Mouse (Mus musculus): Measurements from ENCODE around the gene Hist1h2ak. TPM values are rescaled to one million over a fixed set of nuclear protein-coding genes. Genes with fewer than 3 reads are reported as not detected.
"Not testable (repeated sequence)": the region's sequence is repeated elsewhere in the genome, so short reads cannot be mapped to it uniquely, and the experiment has no call there.

The Hist1h2ak gene
- polyA plus RNA-seq, 1 experiment from 2014 or later, result 4.9 TPM

GRCm38 (mm10) chr13:21727948-21728572, 25.6 kb downstream of the Hist1h2ak start:
- Histone ChIP-seq H3K27ac (ENCODE audit: low read depth, low read length) (peak overlapping the region; percentile 54; the same call in 1 of the 2 replicates), H3K4me3 (ENCODE audit: low read depth, low read length) (no peak overlapping the region), H3K9ac (ENCODE audit: low read depth, low read length) (no peak overlapping the region), H3K36me3 (ENCODE audit: control insufficient read depth, insufficient read depth, low read length) (no peaks in the 10 kb centered on the region), H3K4me1 (replicated peaks; ENCODE audit: control insufficient read depth, insufficient read depth, low read length) (peaks cover 3% of the 10 kb centered on the region; the same call in 1 of the 2 replicates), H3K27me3 (ENCODE audit: control insufficient read depth, insufficient read depth, low read length) (no peaks in the 10 kb centered on the region), H3K4me2 (replicated peaks; ENCODE audit: low read depth, low read length) (0 out of 2 replicates have a peak overlapping the region, but pooled peaks have one; percentile 12), H3K9me3 (ENCODE audit: control insufficient read depth, low read length) (no peaks in the 10 kb centered on the region)
- WGBS, result 16% methylated on average over 11 of the region's 11 CpGs
- DNase-seq (ENCODE audit: low spot score) (peak; percentile 63), ATAC-seq (ENCODE audit: low FRiP score) (peak; percentile 89)

GRCm38 (mm10) chr13:21722993-21723836, 30.4 kb downstream of the Hist1h2ak start:
- no peaks in the 10 kb centered on the region for H3K36me3 ChIP-seq (ENCODE audit: control insufficient read depth, insufficient read depth, low read length)
- H3K4me1 ChIP-seq (replicated peaks; ENCODE audit: control insufficient read depth, insufficient read depth, low read length), result peaks cover 7% of the 10 kb centered on the region; the same call in 1 of the 2 replicates
- DNase-seq (ENCODE audit: low spot score) (no peak), ATAC-seq (ENCODE audit: low FRiP score) (no peak)
- H3K9ac ChIP-seq (ENCODE audit: low read depth, low read length), result no peak overlapping the region
- no peaks in the 10 kb centered on the region for H3K27me3 ChIP-seq (ENCODE audit: control insufficient read depth, insufficient read depth, low read length)
- no peaks in the 10 kb centered on the region for H3K9me3 ChIP-seq (ENCODE audit: control insufficient read depth, low read length)
- no peak overlapping the region for H3K27ac ChIP-seq (ENCODE audit: low read depth, low read length)
- WGBS, result 33% methylated on average over 5 of the region's 5 CpGs
- no peak overlapping the region; the same call in 1 of the 2 replicates for H3K4me2 ChIP-seq (replicated peaks; ENCODE audit: low read depth, low read length)
- H3K4me3 ChIP-seq (ENCODE audit: low read depth, low read length), result no peak overlapping the region

- Histone ChIP-seq H3K4me2 (replicated peaks; ENCODE audit: low read depth, low read length) (peak overlapping the region; percentile 44), H3K9ac (ENCODE audit: low read depth, low read length) (peak overlapping the region; percentile 47; the same call in 1 of the 2 replicates), H3K4me3 (ENCODE audit: low read depth, low read length) (peak overlapping the region; percentile 24), H3K36me3 (ENCODE audit: control insufficient read depth, insufficient read depth, low read length) (no peaks in the 10 kb centered on the region), H3K9me3 (ENCODE audit: control insufficient read depth, low read length) (no peaks in the 10 kb centered on the region), H3K27me3 (ENCODE audit: control insufficient read depth, insufficient read depth, low read length) (no peaks in the 10 kb centered on the region), H3K27ac (ENCODE audit: low read depth, low read length) (peak overlapping the region; percentile 78), H3K4me1 (replicated peaks; ENCODE audit: control insufficient read depth, insufficient read depth, low read length) (peaks cover 4% of the 10 kb centered on the region; the same call in 1 of the 2 replicates)
- peak; percentile 39 for ATAC-seq (ENCODE audit: low FRiP score)
- DNase-seq (ENCODE audit: low spot score), result peak; percentile 59
- WGBS, result 4% methylated on average over 11 of the region's 11 CpGs
These were observed 31.2 kb downstream of the Hist1h2ak start for GRCm38 (mm10) chr13:21722373-21722925.

GRCm38 (mm10) chr13:21721757-21722372, 31.8 kb downstream of the Hist1h2ak start, which contains the start of gene Hist1h2bm:
Hist1h2bm (plus strand) TSS chr13:21722044.
- not testable (repeated sequence) for H3K27me3 ChIP-seq (ENCODE audit: control insufficient read depth, insufficient read depth, low read length); H3K9me3 ChIP-seq (ENCODE audit: control insufficient read depth, low read length); H3K4me1 ChIP-seq (replicated peaks; ENCODE audit: control insufficient read depth, insufficient read depth, low read length); H3K36me3 ChIP-seq (ENCODE audit: control insufficient read depth, insufficient read depth, low read length)
- DNase-seq (ENCODE audit: low spot score), result peak; percentile 86
- H3K4me2 ChIP-seq (replicated peaks; ENCODE audit: low read depth, low read length), result peak within 1 kb of the TSS; percentile 44
- peak within 1 kb of the TSS; percentile 35 for H3K4me3 ChIP-seq (ENCODE audit: low read depth, low read length)
- H3K9ac ChIP-seq (ENCODE audit: low read depth, low read length), result peak within 1 kb of the TSS; percentile 47; the same call in 1 of the 2 replicates
- peak; percentile 97 for ATAC-seq (ENCODE audit: low FRiP score)
- peak within 1 kb of the TSS; percentile 78 for H3K27ac ChIP-seq (ENCODE audit: low read depth, low read length)
- under 1% methylated on average over 35 of the region's 37 CpGs for WGBS

- ATAC-seq (ENCODE audit: low FRiP score) (peak; percentile 26), DNase-seq (ENCODE audit: low spot score) (peak; percentile 57)
- not testable (repeated sequence) for H3K36me3 ChIP-seq (ENCODE audit: control insufficient read depth, insufficient read depth, low read length); H3K4me1 ChIP-seq (replicated peaks; ENCODE audit: control insufficient read depth, insufficient read depth, low read length); H3K27me3 ChIP-seq (ENCODE audit: control insufficient read depth, insufficient read depth, low read length); H3K9me3 ChIP-seq (ENCODE audit: control insufficient read depth, low read length)
- WGBS, result 1% methylated on average over 19 of the region's 44 CpGs
- Histone ChIP-seq H3K4me3 (ENCODE audit: low read depth, low read length) (peak overlapping the region; percentile 35), H3K4me2 (replicated peaks; ENCODE audit: low read depth, low read length) (peak overlapping the region; percentile 42), H3K9ac (ENCODE audit: low read depth, low read length) (peak overlapping the region; percentile 42; the same call in 1 of the 2 replicates), H3K27ac (ENCODE audit: low read depth, low read length) (peak overlapping the region; percentile 78)
These were observed 32.4 kb downstream of the Hist1h2ak start for GRCm38 (mm10) chr13:21721107-21721756.

GRCm38 (mm10) chr13:21718381-21719080, 35.1 kb downstream of the Hist1h2ak start:
- Histone ChIP-seq H3K27ac (ENCODE audit: low read depth, low read length) (peak overlapping the region; percentile 80), H3K27me3 (ENCODE audit: control insufficient read depth, insufficient read depth, low read length) (no peaks in the 10 kb centered on the region), H3K4me3 (ENCODE audit: low read depth, low read length) (peak overlapping the region; percentile 47), H3K9ac (ENCODE audit: low read depth, low read length) (peak overlapping the region; percentile 79), H3K9me3 (ENCODE audit: control insufficient read depth, low read length) (no peaks in the 10 kb centered on the region), H3K4me1 (replicated peaks; ENCODE audit: control insufficient read depth, insufficient read depth, low read length) (peaks cover 4% of the 10 kb centered on the region; the same call in 1 of the 2 replicates), H3K4me2 (replicated peaks; ENCODE audit: low read depth, low read length) (peak overlapping the region; percentile 77), H3K36me3 (ENCODE audit: control insufficient read depth, insufficient read depth, low read length) (no peaks in the 10 kb centered on the region)
- no peak for ATAC-seq (ENCODE audit: low FRiP score)
- DNase-seq (ENCODE audit: low spot score), result peak; percentile 52
- WGBS, result 60% methylated on average over 4 of the region's 4 CpGs

- Histone ChIP-seq H3K27ac (ENCODE audit: low read depth, low read length) (peak within 1 kb of the TSS; percentile 93), H3K4me2 (replicated peaks; ENCODE audit: low read depth, low read length) (peak within 1 kb of the TSS; percentile 87), H3K4me3 (ENCODE audit: low read depth, low read length) (peak within 1 kb of the TSS; percentile 47), H3K9ac (ENCODE audit: low read depth, low read length) (peak within 1 kb of the TSS; percentile 79)
- peak; percentile 90 for DNase-seq (ENCODE audit: low spot score)
- not testable (repeated sequence) for H3K36me3 ChIP-seq (ENCODE audit: control insufficient read depth, insufficient read depth, low read length); H3K9me3 ChIP-seq (ENCODE audit: control insufficient read depth, low read length); H3K27me3 ChIP-seq (ENCODE audit: control insufficient read depth, insufficient read depth, low read length); H3K4me1 ChIP-seq (replicated peaks; ENCODE audit: control insufficient read depth, insufficient read depth, low read length)
- peak; percentile 45 for ATAC-seq (ENCODE audit: low FRiP score)
- under 1% methylated on average over 26 of the region's 56 CpGs for WGBS
These were observed 36.0 kb downstream of the Hist1h2ak start, which contains the start of gene Hist1h3h for GRCm38 (mm10) chr13:21717397-21718357. Hist1h3h (plus strand) TSS chr13:21717659.
